Mouse (Mus musculus): Measurements from ENCODE around the gene Sp2. TPM values are rescaled to one million over a fixed set of nuclear protein-coding genes. Genes with fewer than 3 reads are reported as not detected.
A peak's percentile ranks its signal among the peaks of the same experiment; 100 is the strongest.

Sp2 gene
- polyA plus RNA-seq, 1 experiment from 2014 or later = 17.3 TPM

DNA sequence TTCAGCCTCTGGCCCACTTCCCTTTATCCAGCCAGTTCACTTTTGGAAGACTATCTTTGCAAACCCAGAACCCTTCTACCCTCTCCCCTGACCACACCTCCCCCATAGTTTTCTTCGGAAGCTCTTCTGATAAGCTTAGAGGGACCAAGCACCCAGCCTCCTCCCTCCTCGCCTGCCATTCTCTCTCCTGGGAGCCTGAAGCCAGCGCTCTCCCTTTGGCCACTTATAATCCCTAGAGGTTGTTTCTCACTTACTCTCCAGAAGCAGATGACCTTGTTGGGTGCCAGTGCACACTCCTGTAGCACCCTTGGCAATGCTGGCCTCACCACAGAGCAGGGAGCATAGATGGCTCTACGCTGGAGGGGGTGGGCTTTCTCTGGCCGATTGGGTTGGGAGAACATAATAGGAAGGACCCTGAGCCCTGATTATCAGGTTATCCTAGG is 13.5 kb downstream of the Sp2 start:
- 27% methylated on average over 5 of the region's 5 CpGs for WGBS (ENCODE audit: insufficient replicate concordance)
- H3K27me3 ChIP-seq (ENCODE audit: control insufficient read depth, insufficient read depth, low read length) = no peaks in the 10 kb centered on the region
- no peaks in the 10 kb centered on the region for H3K9me3 ChIP-seq (replicated peaks; ENCODE audit: control insufficient read depth, low read length)
- peak overlapping the region; percentile 91 for H3K27ac ChIP-seq (ENCODE audit: low read depth, low read length)
- H3K9ac ChIP-seq (ENCODE audit: low read depth, low read length) = peak overlapping the region; percentile 67
- peak; percentile 69 for ATAC-seq (replicated peaks; ENCODE audit: insufficient number of reproducible peaks, low FRiP score, low TSS enrichment)
- no peak overlapping the region for H3K4me3 ChIP-seq (ENCODE audit: low read depth, low read length)
- no peaks in the 10 kb centered on the region for H3K36me3 ChIP-seq (ENCODE audit: control insufficient read depth, insufficient read depth, low read length)
- H3K4me1 ChIP-seq (ENCODE audit: control insufficient read depth, insufficient read depth, low read length) = peaks cover 44% of the 10 kb centered on the region
- peak overlapping the region; percentile 41 for H3K4me2 ChIP-seq

DNA sequence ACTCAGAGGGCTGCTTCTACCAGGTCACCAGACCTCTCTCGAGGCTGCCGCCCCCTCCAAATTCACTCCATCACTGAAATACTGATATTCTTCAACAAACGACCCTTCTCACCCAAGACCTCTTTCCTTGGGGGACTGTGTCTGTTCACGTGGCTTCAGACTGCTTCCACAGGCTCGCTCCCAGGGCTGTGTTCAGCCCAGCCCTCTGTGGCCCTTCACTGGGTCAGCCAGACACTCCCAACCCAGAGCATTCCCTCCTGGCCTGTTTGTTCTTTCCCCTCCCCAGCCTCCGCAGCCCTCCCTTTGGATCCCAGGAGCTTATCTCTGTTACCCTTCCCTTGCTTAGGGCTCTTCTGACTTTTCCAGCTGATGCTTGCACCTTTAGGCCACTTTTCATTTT is 14.3 kb downstream of the Sp2 start:
- 21% methylated on average over 6 of the region's 6 CpGs for WGBS (ENCODE audit: insufficient replicate concordance)
- H3K36me3 ChIP-seq (ENCODE audit: control insufficient read depth, insufficient read depth, low read length) = no peaks in the 10 kb centered on the region
- ATAC-seq (replicated peaks; ENCODE audit: insufficient number of reproducible peaks, low FRiP score, low TSS enrichment) = no peak; the same call in 1 of the 2 replicates
- H3K27ac ChIP-seq (ENCODE audit: low read depth, low read length) = peak overlapping the region; percentile 91
- no peak overlapping the region for H3K4me3 ChIP-seq (ENCODE audit: low read depth, low read length)
- peak overlapping the region; percentile 67 for H3K9ac ChIP-seq (ENCODE audit: low read depth, low read length)
- H3K4me2 ChIP-seq = peak overlapping the region; percentile 41
- no peaks in the 10 kb centered on the region for H3K9me3 ChIP-seq (replicated peaks; ENCODE audit: control insufficient read depth, low read length)
- H3K27me3 ChIP-seq (ENCODE audit: control insufficient read depth, insufficient read depth, low read length) = no peaks in the 10 kb centered on the region
- H3K4me1 ChIP-seq (ENCODE audit: control insufficient read depth, insufficient read depth, low read length) = peaks cover 47% of the 10 kb centered on the region

DNA sequence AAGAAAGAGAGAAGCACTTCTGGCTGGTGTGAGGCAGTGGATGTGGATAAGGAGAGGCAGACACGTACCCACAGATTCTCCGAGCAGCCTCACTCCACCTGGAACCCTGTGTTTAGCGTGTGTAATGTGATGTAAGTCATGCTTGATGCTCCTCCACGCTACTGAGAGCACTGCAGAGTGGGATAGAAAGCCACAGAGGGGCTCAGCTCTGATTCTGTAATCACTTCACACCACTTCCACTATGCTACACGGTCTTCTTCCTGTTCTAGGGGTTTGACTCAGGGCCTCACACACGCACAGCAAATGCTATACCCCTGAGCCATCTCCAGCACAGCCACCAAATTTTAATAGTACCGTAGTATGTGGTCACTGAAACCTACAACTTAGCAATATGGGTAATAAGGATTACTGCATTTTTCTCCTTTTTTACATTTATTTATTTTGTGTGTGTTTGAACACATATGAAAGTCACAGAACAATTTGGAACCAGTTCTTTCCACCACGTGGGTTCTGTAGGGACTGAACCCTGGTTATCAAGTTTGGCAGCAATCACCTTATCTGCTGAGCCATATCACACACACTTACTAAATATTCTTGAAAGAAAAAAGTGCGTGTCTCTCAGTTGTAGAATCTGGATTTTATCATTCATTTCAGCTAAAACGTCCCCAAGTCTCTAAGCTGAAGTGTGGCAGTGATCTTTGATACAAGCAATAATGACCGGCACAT is 15.1 kb downstream of the Sp2 start:
- ATAC-seq (replicated peaks; ENCODE audit: insufficient number of reproducible peaks, low FRiP score, low TSS enrichment) = no peak
- 54% methylated on average over 11 of the region's 11 CpGs for WGBS (ENCODE audit: insufficient replicate concordance)
- H3K9me3 ChIP-seq (replicated peaks; ENCODE audit: control insufficient read depth, low read length) = no peaks in the 10 kb centered on the region

DNA sequence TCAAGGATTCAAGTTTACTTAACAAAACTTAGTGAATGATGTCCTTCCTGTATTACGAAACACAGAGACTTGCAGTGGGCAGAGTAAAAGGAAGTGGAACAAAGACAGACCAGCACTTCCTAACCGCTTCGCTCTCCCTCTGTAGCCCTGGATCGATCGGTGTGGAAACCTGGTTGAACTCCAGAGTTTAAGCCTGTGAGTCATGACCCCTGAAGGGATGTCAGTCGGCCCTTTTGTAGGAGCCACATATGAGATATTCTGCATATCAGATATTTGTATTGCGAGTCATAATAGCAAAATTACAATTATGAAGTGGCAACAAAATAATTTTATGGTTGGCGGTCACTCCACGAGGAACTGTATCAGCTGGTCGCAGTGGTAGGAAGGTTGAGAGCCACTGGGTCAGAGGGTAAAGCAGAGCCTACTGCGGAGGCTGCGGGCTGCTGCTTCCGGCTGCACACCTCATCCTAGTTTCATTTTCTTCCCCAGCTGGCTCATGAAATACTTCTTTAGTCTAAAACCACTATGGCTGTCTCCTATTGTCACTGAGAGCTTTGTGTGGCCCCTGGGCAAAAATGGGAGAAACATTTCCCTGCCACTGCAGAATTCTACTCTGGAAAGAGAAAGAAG is 15.7 kb downstream of the Sp2 start:
- 76% methylated on average over 13 of the region's 13 CpGs for WGBS (ENCODE audit: insufficient replicate concordance)
- Histone ChIP-seq H3K4me3 (ENCODE audit: low read depth, low read length) (no peak overlapping the region), H3K27ac (ENCODE audit: low read depth, low read length) (peak overlapping the region; percentile 91; the same call in 1 of the 2 replicates), H3K9me3 (replicated peaks; ENCODE audit: control insufficient read depth, low read length) (no peaks in the 10 kb centered on the region), H3K36me3 (ENCODE audit: control insufficient read depth, insufficient read depth, low read length) (no peaks in the 10 kb centered on the region), H3K9ac (ENCODE audit: low read depth, low read length) (0 out of 2 replicates have a peak overlapping the region, but pooled peaks have one; percentile 34), H3K4me1 (ENCODE audit: control insufficient read depth, insufficient read depth, low read length) (peaks cover 47% of the 10 kb centered on the region), H3K27me3 (ENCODE audit: control insufficient read depth, insufficient read depth, low read length) (no peaks in the 10 kb centered on the region), H3K4me2 (peak overlapping the region; percentile 27)
- no peak for ATAC-seq (replicated peaks; ENCODE audit: insufficient number of reproducible peaks, low FRiP score, low TSS enrichment)

More for the DNA sequence above, 15.1 kb downstream of the Sp2 start:
- peak overlapping the region; percentile 67 for H3K9ac ChIP-seq (ENCODE audit: low read depth, low read length)
- H3K27ac ChIP-seq (ENCODE audit: low read depth, low read length) = peak overlapping the region; percentile 91
- H3K4me1 ChIP-seq (ENCODE audit: control insufficient read depth, insufficient read depth, low read length) = peaks cover 50% of the 10 kb centered on the region
- H3K36me3 ChIP-seq (ENCODE audit: control insufficient read depth, insufficient read depth, low read length) = no peaks in the 10 kb centered on the region
- H3K4me2 ChIP-seq = peak overlapping the region; percentile 41
- H3K4me3 ChIP-seq (ENCODE audit: low read depth, low read length) = no peak overlapping the region
- H3K27me3 ChIP-seq (ENCODE audit: control insufficient read depth, insufficient read depth, low read length) = no peaks in the 10 kb centered on the region

DNA sequence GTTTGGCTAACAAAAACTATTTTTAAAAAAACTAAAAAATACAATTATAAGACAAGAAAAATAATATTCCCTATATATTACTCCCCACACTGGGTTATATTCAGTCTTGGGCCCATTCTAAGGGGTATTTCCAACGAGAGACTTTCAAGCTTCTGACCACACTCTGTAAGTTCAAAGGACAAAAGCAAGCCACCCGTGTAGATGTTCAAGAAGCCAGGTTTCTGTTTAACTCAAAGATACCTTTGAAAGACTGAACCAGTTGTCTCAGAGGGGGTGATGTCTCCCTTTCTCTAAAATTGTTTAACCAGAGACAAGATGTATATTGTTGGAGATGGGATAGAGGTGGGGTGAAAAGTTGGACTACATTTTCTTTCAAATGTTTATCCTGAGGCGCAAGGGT is 16.6 kb downstream of the Sp2 start:
- no peak overlapping the region for H3K4me2 ChIP-seq
- no peak overlapping the region for H3K27ac ChIP-seq (ENCODE audit: low read depth, low read length)

DNA sequence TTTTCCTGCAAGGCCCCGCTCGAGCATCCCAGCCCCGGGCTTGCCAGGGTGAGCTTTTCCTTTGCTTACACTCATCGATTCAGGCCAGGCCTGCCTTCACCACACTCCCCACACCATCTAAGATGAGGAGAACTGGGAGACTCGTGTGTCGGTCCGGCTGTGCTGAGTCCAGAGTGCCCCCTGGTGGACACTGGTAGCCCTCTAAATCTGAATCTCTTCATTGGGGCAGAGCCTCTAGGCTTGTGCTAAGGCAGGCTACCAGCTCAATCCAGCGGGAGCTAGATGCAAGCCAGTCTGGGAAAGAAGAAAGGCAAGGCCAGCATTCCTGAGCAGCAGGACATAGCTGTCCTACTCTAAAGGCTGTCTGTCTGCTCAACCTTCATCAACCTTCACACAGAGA is 19.2 kb downstream of the Sp2 start:
- WGBS (ENCODE audit: insufficient replicate concordance) = 20% methylated on average over 8 of the region's 8 CpGs
- H3K4me3 ChIP-seq (ENCODE audit: low read depth, low read length) = no peak overlapping the region
- H3K4me2 ChIP-seq = no peak overlapping the region
- no peak overlapping the region for H3K27ac ChIP-seq (ENCODE audit: low read depth, low read length)
- H3K9me3 ChIP-seq (replicated peaks; ENCODE audit: control insufficient read depth, low read length) = no peaks in the 10 kb centered on the region
- H3K27me3 ChIP-seq (ENCODE audit: control insufficient read depth, insufficient read depth, low read length) = no peaks in the 10 kb centered on the region
- peaks cover 15% of the 10 kb centered on the region; the same call in 1 of the 2 replicates for H3K36me3 ChIP-seq (ENCODE audit: control insufficient read depth, insufficient read depth, low read length)
- peaks cover 25% of the 10 kb centered on the region for H3K4me1 ChIP-seq (ENCODE audit: control insufficient read depth, insufficient read depth, low read length)
- no peak overlapping the region; the same call in 1 of the 2 replicates for H3K9ac ChIP-seq (ENCODE audit: low read depth, low read length)
- ATAC-seq (replicated peaks; ENCODE audit: insufficient number of reproducible peaks, low FRiP score, low TSS enrichment) = no peak; the same call in 1 of the 2 replicates

More for the DNA sequence above, 16.6 kb downstream of the Sp2 start:
- Histone ChIP-seq H3K9ac (ENCODE audit: low read depth, low read length) (no peak overlapping the region), H3K27me3 (ENCODE audit: control insufficient read depth, insufficient read depth, low read length) (no peaks in the 10 kb centered on the region), H3K36me3 (ENCODE audit: control insufficient read depth, insufficient read depth, low read length) (peaks cover 2% of the 10 kb centered on the region; the same call in 1 of the 2 replicates), H3K4me3 (ENCODE audit: low read depth, low read length) (no peak overlapping the region), H3K9me3 (replicated peaks; ENCODE audit: control insufficient read depth, low read length) (no peaks in the 10 kb centered on the region), H3K4me1 (ENCODE audit: control insufficient read depth, insufficient read depth, low read length) (peaks cover 47% of the 10 kb centered on the region)
- 86% methylated on average over 3 of the region's 3 CpGs for WGBS (ENCODE audit: insufficient replicate concordance)
- ATAC-seq (replicated peaks; ENCODE audit: insufficient number of reproducible peaks, low FRiP score, low TSS enrichment) = no peak

DNA sequence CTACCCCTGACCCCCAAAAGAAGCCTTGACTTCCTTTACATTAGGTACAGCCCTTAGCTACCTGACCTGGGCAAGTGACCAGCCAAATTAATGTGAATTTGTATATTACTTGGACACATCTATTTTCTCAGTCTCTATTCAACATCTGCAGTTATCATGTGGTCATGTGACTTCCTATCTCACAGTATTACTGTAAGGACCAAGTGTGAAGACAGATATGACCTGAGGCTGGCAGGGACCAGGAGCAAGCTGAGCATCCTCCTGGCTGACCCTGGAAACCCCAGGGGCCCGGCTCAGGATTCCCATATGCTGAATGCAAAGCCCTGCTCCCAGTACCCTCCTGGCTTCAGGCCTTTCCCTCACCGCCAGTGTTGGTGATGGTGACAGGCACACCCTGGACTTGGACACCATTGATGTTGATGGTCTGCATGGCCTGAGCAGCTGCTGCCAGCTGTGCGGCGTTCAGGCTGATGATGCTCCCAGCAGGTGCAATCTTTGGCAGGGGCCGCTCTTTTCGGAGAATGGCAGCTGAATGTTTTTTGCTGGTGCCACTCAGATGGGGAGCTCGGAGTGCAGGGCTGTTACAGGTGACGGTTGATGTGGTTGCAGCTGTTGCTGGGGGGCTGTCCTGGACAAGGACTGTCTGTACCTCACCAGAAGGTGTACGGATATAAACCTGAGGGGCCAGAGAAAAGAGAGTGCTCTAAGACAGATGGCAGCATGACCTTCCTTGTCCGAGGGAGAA is 25.5 kb downstream of the Sp2 start:
- Histone ChIP-seq H3K4me1 (ENCODE audit: control insufficient read depth, insufficient read depth, low read length) (no peaks in the 10 kb centered on the region; the same call in 1 of the 2 replicates), H3K36me3 (ENCODE audit: control insufficient read depth, insufficient read depth, low read length) (peaks cover 42% of the 10 kb centered on the region), H3K9ac (ENCODE audit: low read depth, low read length) (no peak overlapping the region), H3K4me2 (no peak overlapping the region), H3K27me3 (ENCODE audit: control insufficient read depth, insufficient read depth, low read length) (no peaks in the 10 kb centered on the region), H3K27ac (ENCODE audit: low read depth, low read length) (no peak overlapping the region), H3K9me3 (replicated peaks; ENCODE audit: control insufficient read depth, low read length) (no peaks in the 10 kb centered on the region), H3K4me3 (ENCODE audit: low read depth, low read length) (no peak overlapping the region)
- WGBS (ENCODE audit: insufficient replicate concordance) = 90% methylated on average over 10 of the region's 10 CpGs
- ATAC-seq (replicated peaks; ENCODE audit: insufficient number of reproducible peaks, low FRiP score, low TSS enrichment) = no peak

DNA sequence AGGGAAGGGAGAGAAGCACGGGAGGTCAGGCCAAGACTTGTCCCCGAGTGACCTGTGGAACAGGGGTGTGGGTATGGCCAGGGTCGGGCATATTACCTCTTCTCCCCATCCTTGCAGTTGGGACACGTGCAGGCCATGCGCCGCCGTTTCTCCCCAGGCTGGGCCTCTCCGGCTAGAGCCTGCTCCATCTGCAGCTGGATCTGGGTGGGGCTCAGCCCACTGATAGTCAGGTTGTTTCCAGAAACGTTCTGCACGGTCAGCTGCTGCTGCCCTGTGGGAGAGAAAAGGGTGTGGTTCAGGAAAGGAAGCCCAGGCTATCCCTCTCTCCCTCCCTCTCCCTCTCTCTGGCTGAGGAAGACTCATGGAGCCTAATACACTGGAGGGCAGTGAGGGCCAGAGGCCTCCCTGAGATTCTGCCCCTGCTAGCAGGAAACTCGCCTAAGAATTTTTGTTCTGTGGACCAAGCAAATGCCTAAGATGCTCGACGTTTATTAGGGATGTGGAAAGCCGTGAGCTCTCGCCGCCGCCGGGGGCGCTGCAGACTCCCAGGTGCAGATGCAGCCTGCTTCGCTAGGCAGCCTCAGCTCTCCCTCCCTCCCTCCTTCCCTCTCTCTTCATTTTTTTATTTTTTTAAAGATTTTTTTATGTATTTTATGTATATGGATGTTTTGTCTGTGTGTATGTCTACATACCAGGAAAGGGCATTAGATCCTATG is 26.6 kb downstream of the Sp2 start:
- no peak overlapping the region for H3K9ac ChIP-seq (ENCODE audit: low read depth, low read length)
- H3K27ac ChIP-seq (ENCODE audit: low read depth, low read length) = peak overlapping the region; percentile 35
- no peaks in the 10 kb centered on the region for H3K27me3 ChIP-seq (ENCODE audit: control insufficient read depth, insufficient read depth, low read length)
- WGBS (ENCODE audit: insufficient replicate concordance) = 59% methylated on average over 20 of the region's 20 CpGs
- peaks cover 2% of the 10 kb centered on the region; the same call in 1 of the 2 replicates for H3K4me1 ChIP-seq (ENCODE audit: control insufficient read depth, insufficient read depth, low read length)
- peak; percentile 51 for ATAC-seq (replicated peaks; ENCODE audit: insufficient number of reproducible peaks, low FRiP score, low TSS enrichment)
- H3K4me2 ChIP-seq = no peak overlapping the region
- H3K36me3 ChIP-seq (ENCODE audit: control insufficient read depth, insufficient read depth, low read length) = peaks cover 42% of the 10 kb centered on the region
- H3K4me3 ChIP-seq (ENCODE audit: low read depth, low read length) = no peak overlapping the region
- no peaks in the 10 kb centered on the region for H3K9me3 ChIP-seq (replicated peaks; ENCODE audit: control insufficient read depth, low read length)
